Mouse (Mus musculus): ENCODE measurements around the gene Spata48.

GRCm38 (mm10) chr11:11462561-11462890 lies 632 bp downstream of the Spata48 start:
- TF ChIP-seq CTCF (IDR thresholded peaks at IDR 0.05; ENCODE audit: low read depth) = no peak
- TF ChIP-seq EP300 (IDR thresholded peaks at IDR 0.05; ENCODE audit: low read depth) = no peak

Data from liver, embryonic 14.5 days (tissue).